Mouse (Mus musculus): ENCODE measurements around the gene Slc26a6. TPM values are rescaled to one million over a fixed set of nuclear protein-coding genes. Genes with fewer than 3 reads are reported as not detected.

Gene Slc26a6
- polyA plus RNA-seq, 1 experiment = 22.4 TPM

DNA sequence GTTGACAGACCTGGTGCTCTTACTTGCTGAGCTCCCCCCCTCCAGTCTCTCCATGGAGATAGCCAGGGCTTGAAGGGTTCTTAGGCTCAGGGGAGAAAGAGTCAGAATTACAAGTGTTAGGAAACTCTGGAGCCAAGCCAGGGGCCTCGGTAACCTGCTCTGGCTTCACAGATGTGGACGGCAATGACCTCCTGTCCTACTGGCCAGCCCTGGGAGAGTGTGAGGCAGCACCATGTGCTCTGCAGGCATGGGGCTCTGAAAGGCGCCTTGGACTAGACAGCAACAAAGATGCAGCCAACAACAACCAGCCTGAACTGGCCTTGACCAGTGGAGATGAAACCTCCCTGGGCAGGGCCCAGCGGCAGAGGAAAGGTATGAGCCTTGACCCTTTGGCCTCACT, 5.7 kb upstream of the Slc26a6 start:
- no peak for DNase-seq (ENCODE audit: low read depth)
- TF ChIP-seq CTCF (IDR thresholded peaks at IDR 0.05; ENCODE audit: borderline replicate concordance, extremely low read depth, insufficient read depth, insufficient read length) = no peak
- TF ChIP-seq POLR2A (IDR thresholded peaks at IDR 0.05; ENCODE audit: borderline replicate concordance, extremely low read depth, insufficient read depth, insufficient read length, poor library complexity, severe bottlenecking) = no peak

DNA sequence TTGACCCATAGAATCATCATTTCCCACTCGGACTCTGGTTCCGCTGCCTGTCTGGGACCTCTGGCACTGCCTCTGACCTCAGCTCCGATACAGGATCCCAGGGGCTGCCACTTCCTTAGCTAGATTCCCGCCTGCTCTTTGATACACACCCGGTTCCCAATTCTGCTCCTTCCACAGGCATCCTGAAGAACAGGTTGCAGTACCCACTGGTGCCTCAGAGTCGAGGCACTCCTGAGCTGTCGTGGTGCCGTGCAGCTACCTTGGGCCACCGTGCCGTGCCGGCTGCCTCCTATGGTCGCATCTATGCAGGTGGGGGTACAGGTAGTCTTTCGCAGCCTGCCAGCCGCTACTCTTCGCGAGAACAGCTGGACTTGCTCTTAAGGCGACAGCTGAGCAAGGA, 4.7 kb upstream of the Slc26a6 start:
- no peak for TF ChIP-seq CTCF (IDR thresholded peaks at IDR 0.05; ENCODE audit: borderline replicate concordance, extremely low read depth, insufficient read depth, insufficient read length)
- TF ChIP-seq POLR2A (IDR thresholded peaks at IDR 0.05; ENCODE audit: borderline replicate concordance, extremely low read depth, insufficient read depth, insufficient read length, poor library complexity, severe bottlenecking) = no peak
- DNase-seq (ENCODE audit: low read depth) = no peak

DNA sequence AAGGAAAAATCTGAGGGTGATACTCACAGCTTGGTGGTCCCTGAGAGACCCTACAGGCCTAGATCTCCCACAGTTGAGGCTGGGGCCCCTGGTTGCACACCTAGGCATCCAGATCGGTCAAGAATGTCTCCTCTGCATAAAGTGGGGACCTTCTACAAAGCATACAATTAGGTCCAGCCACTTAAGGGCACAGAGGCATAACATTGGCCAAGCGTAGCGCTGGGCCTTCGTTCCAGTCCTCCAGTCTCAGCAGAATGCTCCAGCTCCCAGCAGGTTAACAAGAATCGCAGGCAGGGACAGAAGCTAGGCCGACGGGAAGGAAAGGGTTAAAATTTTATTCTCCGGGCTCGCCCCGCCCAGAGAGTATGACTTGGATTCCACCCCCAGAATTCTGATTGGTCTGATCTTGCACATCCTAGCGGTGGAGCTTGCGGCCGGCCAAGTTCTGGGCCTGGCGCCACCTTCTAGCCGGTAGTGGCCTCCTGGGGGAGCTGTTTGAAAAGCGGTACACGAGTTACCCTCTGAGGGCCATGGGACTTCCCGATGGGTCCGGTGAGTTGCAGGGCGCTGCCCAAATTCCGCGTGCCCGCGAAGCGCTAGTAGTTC, 655 bp downstream of the Slc26a6 start:
- DNase-seq (ENCODE audit: low read depth) = peak; percentile 97
- TF ChIP-seq POLR2A (IDR thresholded peaks at IDR 0.05; ENCODE audit: borderline replicate concordance, extremely low read depth, insufficient read depth, insufficient read length, poor library complexity, severe bottlenecking) (no peak), CTCF (IDR thresholded peaks at IDR 0.05; ENCODE audit: borderline replicate concordance, extremely low read depth, insufficient read depth, insufficient read length) (peak; percentile 64)

DNA sequence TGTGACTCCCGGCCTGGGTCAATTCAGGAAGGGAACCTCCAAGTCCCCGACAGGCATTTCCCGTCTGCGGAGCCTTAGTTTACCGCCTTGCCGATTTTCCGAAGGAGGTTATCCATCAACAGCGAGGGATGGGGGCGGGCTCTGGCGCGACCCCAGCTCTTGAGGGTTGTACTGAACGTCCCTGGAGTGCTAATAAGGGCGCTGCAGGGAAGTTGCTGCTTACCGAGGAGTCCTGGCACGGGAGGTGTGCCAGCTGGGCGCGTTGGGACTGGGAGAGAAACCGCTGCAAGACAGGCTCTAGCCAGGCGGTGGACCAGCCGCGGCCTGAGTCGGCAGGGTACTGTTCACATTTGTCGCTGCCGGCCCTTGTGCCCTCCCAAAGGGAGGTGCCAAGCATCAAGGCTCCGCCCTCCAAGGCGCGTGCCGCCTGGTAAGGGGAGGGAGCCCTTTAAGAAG, 1.2 kb downstream of the Slc26a6 start:
- peak; percentile 95 for DNase-seq (ENCODE audit: low read depth)
- TF ChIP-seq CTCF (IDR thresholded peaks at IDR 0.05; ENCODE audit: borderline replicate concordance, extremely low read depth, insufficient read depth, insufficient read length) = 0 out of 2 replicates have a peak, but pooled peaks have one; percentile 6
- peak; percentile 49; the same call in 1 of the 2 replicates for TF ChIP-seq POLR2A (IDR thresholded peaks at IDR 0.05; ENCODE audit: borderline replicate concordance, extremely low read depth, insufficient read depth, insufficient read length, poor library complexity, severe bottlenecking)

DNA sequence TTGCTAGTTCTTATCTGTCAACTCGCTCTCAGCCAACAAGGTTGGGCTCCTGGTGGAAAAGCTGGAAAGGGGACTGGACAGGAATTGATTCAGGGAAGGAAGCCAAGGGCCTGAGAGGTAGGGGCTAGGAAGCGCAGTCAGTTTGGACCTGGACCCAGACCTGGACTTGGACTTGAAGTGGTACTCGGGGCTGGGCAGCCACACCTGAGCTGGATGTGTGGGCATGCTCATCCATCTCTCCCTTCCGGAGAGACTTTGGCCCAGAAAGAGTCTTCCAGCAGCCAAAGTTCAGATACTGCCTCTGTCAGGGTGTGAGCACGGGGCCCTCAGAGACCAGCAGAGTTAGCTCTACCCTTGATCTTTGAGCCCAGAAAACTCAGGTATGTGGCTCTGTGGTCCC, 2.3 kb downstream of the Slc26a6 start:
- no peak for DNase-seq (ENCODE audit: low read depth)
- TF ChIP-seq CTCF (IDR thresholded peaks at IDR 0.05; ENCODE audit: borderline replicate concordance, extremely low read depth, insufficient read depth, insufficient read length) (no peak), POLR2A (IDR thresholded peaks at IDR 0.05; ENCODE audit: borderline replicate concordance, extremely low read depth, insufficient read depth, insufficient read length, poor library complexity, severe bottlenecking) (no peak)

DNA sequence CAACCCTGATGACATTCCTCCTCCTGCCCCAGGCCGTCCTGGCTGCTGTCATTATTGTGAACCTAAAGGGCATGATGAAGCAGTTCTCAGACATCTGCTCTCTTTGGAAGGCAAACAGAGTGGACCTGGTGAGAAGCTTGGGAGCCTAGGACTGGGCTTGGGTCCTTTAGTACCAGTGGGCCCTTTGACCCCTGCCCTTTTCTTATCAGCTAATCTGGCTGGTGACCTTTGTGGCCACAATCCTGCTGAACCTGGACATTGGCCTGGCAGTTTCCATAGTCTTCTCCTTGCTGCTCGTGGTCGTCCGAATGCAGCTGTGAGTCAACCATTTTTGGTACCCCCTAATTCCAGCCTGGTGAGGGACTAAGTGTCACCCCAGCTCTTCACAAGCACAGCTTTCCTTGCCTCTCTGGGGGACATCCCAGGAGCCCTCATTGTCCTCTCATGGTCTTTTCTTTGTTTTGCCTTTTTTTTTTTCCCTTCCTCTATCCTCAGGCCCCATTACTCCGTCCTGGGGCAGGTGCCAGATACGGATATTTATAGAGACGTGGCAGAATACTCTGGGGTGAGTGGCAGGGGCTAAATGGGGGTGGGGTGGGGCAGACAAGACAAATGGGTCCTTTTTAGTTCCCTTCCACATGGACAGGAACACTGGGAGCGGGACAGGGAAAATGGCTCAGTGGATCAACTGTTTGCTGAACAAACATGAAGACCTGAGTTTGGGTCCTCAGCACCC, 5.9 kb downstream of the Slc26a6 start:
- DNase-seq (ENCODE audit: low read depth) = no peak
- no peak for TF ChIP-seq POLR2A (IDR thresholded peaks at IDR 0.05; ENCODE audit: borderline replicate concordance, extremely low read depth, insufficient read depth, insufficient read length, poor library complexity, severe bottlenecking)
- no peak for TF ChIP-seq CTCF (IDR thresholded peaks at IDR 0.05; ENCODE audit: borderline replicate concordance, extremely low read depth, insufficient read depth, insufficient read length)

DNA sequence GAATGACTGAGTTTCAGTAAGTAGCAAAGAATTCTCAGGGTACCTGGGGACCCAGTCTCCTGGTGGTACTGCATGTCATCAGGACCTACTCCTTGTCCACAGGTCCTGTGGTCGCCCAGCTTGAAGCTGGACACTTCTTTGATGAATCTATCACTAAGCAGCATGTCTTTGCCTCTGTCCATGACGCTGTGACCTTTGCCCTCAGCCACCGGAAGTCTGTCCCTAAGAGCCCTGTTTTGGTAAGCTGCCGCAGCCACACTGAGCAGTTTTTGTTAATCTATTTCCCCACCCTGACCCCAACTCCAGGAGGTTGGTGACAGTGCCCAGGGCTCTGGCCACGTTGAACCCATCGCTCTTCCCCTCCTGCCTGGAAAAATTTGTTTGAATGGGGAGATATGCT, 59.2 kb downstream of the Slc26a6 start:
- no peak for DNase-seq (ENCODE audit: low read depth)
- no peak for TF ChIP-seq CTCF (IDR thresholded peaks at IDR 0.05; ENCODE audit: borderline replicate concordance, extremely low read depth, insufficient read depth, insufficient read length)
- TF ChIP-seq POLR2A (IDR thresholded peaks at IDR 0.05; ENCODE audit: borderline replicate concordance, extremely low read depth, insufficient read depth, insufficient read length, poor library complexity, severe bottlenecking) = no peak

DNA sequence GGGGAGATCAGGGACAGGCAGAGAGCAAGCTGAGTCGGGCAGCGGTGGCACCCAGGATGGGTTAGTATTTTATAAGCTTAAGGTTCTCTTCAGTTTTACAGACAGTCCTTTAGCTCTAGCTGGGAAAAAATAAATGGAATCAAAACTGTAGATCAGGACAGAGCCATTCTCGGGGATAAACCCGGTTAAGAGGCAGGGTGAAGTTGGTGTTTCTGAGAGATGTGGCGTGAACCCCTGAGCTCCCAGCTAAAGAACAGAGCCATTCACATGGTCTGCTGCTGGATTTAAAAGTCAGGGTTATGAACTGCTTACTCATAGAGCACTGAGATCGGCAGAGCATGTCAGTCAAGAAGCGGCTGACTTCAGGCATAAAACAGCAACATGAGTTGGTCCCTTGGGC, 60.1 kb downstream of the Slc26a6 start:
- TF ChIP-seq POLR2A (IDR thresholded peaks at IDR 0.05; ENCODE audit: borderline replicate concordance, extremely low read depth, insufficient read depth, insufficient read length, poor library complexity, severe bottlenecking) (no peak), CTCF (IDR thresholded peaks at IDR 0.05; ENCODE audit: borderline replicate concordance, extremely low read depth, insufficient read depth, insufficient read length) (no peak)
- DNase-seq (ENCODE audit: low read depth) = no peak

DNA sequence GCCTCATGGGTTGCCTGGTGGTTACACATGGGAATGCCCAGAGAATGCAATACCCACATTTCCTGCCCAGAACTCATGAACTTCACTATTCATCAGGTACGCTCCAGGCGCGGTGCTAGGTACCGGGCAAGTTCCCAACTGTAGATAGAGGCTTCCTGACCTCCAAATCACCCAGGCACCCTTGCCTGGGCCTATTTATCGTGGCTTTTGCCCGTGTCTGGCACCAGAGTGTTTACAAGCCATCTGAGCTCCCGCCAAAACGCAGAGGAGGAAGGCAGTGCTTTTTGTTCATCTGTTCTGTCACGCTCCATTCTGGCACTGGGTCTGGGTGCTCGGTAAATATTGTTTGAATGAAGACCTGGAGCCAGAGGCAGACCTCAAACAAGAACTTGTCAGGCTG, 60.5 kb downstream of the Slc26a6 start:
- no peak for DNase-seq (ENCODE audit: low read depth)
- TF ChIP-seq CTCF (IDR thresholded peaks at IDR 0.05; ENCODE audit: borderline replicate concordance, extremely low read depth, insufficient read depth, insufficient read length) = no peak
- TF ChIP-seq POLR2A (IDR thresholded peaks at IDR 0.05; ENCODE audit: borderline replicate concordance, extremely low read depth, insufficient read depth, insufficient read length, poor library complexity, severe bottlenecking) = no peak

DNA sequence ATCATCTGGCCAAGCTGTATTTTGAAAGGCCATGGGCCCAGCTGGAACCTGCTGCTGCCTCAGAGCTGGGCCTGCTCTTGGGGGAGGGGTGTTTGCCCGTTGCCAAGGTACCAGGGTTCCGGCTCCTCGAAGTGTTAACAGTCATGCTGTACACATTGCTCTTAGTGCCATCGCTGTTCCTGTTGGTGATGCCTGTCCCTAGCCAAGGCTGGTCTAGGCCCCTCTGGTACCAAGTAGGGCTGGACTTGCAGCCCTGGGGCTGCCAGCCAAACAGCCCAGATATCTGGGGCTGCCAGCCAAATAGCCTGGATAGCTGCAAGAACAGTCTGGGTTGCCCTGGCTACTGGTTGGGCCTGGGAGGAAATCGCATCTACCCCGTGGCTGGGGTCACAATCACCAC, 61.4 kb downstream of the Slc26a6 start, which contains the start of gene Tmem89:
TSS of gene Tmem89 (plus strand) at position 129 of the 400 bp plus-strand sequence.
- DNase-seq (ENCODE audit: low read depth) = peak; percentile 75
- TF ChIP-seq CTCF (IDR thresholded peaks at IDR 0.05; ENCODE audit: borderline replicate concordance, extremely low read depth, insufficient read depth, insufficient read length) = no peak
- TF ChIP-seq POLR2A (IDR thresholded peaks at IDR 0.05; ENCODE audit: borderline replicate concordance, extremely low read depth, insufficient read depth, insufficient read length, poor library complexity, severe bottlenecking) = no peak

DNA sequence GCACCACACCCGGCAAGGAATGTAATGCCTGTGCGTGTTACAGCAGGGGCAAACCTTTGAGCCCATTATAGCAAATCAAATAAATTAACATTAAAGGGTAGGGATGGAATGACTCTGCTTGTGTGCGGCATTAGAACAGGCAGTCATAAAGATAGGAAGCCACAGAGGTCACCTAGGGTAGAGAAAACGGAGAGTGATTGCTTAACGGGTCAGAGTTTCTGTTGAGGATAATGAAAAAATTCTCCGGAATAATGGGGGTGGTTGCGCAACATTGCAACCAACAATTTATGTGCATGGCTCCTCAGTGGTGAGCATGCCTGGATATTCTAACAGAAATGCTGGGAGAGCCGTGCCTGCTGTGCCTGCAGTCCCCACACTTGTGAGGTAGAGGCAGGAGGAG, 72.8 kb downstream of the Slc26a6 start:
- TF ChIP-seq CTCF (IDR thresholded peaks at IDR 0.05; ENCODE audit: borderline replicate concordance, extremely low read depth, insufficient read depth, insufficient read length) (no peak), POLR2A (IDR thresholded peaks at IDR 0.05; ENCODE audit: borderline replicate concordance, extremely low read depth, insufficient read depth, insufficient read length, poor library complexity, severe bottlenecking) (no peak)
- no peak for DNase-seq (ENCODE audit: low read depth)

DNA sequence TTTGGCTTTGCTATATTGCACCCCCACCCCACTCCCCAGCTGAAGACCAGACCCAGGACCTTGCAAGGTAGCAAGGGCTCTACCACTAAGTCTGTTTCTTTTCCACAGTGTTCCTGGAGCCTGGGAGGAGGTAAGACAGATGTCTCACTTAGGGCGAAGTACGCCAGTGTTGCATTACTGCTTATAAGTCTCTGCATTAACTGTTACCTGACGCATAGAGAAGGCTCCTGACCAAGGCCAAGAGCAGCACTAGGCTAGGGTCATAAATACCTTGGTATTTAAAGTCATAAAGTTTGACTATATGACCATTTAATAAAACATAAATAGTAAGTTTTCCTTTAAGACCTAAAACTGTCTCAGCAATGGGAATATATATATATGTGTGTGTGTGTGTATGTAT, 75.3 kb downstream of the Slc26a6 start:
- TF ChIP-seq CTCF (IDR thresholded peaks at IDR 0.05; ENCODE audit: borderline replicate concordance, extremely low read depth, insufficient read depth, insufficient read length) (no peak), POLR2A (IDR thresholded peaks at IDR 0.05; ENCODE audit: borderline replicate concordance, extremely low read depth, insufficient read depth, insufficient read length, poor library complexity, severe bottlenecking) (no peak)
- no peak for DNase-seq (ENCODE audit: low read depth)
